Mouse (Mus musculus): ENCODE measurements around the gene Svopl.

DNA sequence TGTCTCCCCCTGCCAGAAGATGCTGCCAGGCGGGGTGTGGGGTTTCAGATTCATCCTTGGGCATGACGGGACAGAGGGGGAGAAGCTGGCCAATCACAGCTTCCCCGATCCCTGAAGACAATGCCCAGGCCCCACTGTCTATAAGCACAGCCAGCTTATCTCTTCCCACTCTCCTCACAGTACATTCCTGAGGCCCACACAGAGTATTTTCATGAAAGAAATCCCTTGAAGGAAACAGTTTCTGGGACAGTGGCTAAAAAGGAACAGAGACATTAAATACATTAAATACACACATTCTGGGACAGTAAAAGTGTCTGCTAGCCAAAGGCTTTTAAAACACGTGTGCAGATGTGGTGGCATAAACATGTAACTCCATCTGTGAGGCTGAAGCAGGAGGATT lies 33.6 kb upstream of the Svopl start:
- no peak for TF ChIP-seq CTCF (IDR thresholded peaks at IDR 0.05; ENCODE audit: low read depth)
- no peak for TF ChIP-seq EP300 (optimal IDR thresholded peaks at IDR 0.05)

Data from stomach, postnatal 0 days (tissue).